Mouse (Mus musculus): Measurements from ENCODE around the gene Pla2g12b. TPM values are rescaled to one million over a fixed set of nuclear protein-coding genes. Genes with fewer than 3 reads are reported as not detected.

Gene Pla2g12b
- polyA plus RNA-seq, 1 experiment from 2014 or later, result 0.19 TPM

- H3K27me3 ChIP-seq (ENCODE audit: control insufficient read depth, insufficient read depth, low read depth, low read length), result no peaks in the 10 kb centered on the region
- no peak overlapping the region for H3K4me2 ChIP-seq (ENCODE audit: low read depth, low read length)
- peaks cover under 1% of the 10 kb centered on the region; the same call in 1 of the 2 replicates for H3K4me1 ChIP-seq (replicated peaks; ENCODE audit: control insufficient read depth, insufficient read depth, low read length)
- no peak for ATAC-seq (ENCODE audit: low read depth)
- 77% methylated on average over 16 of the region's 16 CpGs for WGBS
- H3K9me3 ChIP-seq (ENCODE audit: control insufficient read depth, low read length), result no peaks in the 10 kb centered on the region
- no peak overlapping the region for H3K27ac ChIP-seq (ENCODE audit: low read length)
- no peak overlapping the region for H3K4me3 ChIP-seq (ENCODE audit: low read length)
- H3K36me3 ChIP-seq (ENCODE audit: control insufficient read depth, insufficient read depth, low read length), result no peaks in the 10 kb centered on the region
- no peak overlapping the region for H3K9ac ChIP-seq (ENCODE audit: low read length)
These were observed 26.1 kb downstream of the Pla2g12b start for GRCm38 (mm10) chr10:59429448-59430135.

GRCm38 (mm10) chr10:59430701-59431218 is 27.3 kb downstream of the Pla2g12b start:
- no peaks in the 10 kb centered on the region for H3K4me1 ChIP-seq (replicated peaks; ENCODE audit: control insufficient read depth, insufficient read depth, low read length)
- no peak overlapping the region for H3K4me2 ChIP-seq (ENCODE audit: low read depth, low read length)
- ATAC-seq (ENCODE audit: low read depth), result no peak
- H3K27ac ChIP-seq (ENCODE audit: low read length), result no peak overlapping the region
- H3K4me3 ChIP-seq (ENCODE audit: low read length), result no peak overlapping the region
- no peak overlapping the region for H3K9ac ChIP-seq (ENCODE audit: low read length)
- 24% methylated on average over 6 of the region's 6 CpGs for WGBS
- no peaks in the 10 kb centered on the region for H3K27me3 ChIP-seq (ENCODE audit: control insufficient read depth, insufficient read depth, low read depth, low read length)
- H3K36me3 ChIP-seq (ENCODE audit: control insufficient read depth, insufficient read depth, low read length), result no peaks in the 10 kb centered on the region
- H3K9me3 ChIP-seq (ENCODE audit: control insufficient read depth, low read length), result no peaks in the 10 kb centered on the region

GRCm38 (mm10) chr10:59435746-59436145 is 32.3 kb downstream of the Pla2g12b start:
- 92% methylated on average over 18 of the region's 18 CpGs for WGBS
- Histone ChIP-seq H3K36me3 (ENCODE audit: control insufficient read depth, insufficient read depth, low read length) (no peaks in the 10 kb centered on the region), H3K9me3 (ENCODE audit: control insufficient read depth, low read length) (no peaks in the 10 kb centered on the region), H3K4me3 (ENCODE audit: low read length) (no peak overlapping the region), H3K27ac (ENCODE audit: low read length) (no peak overlapping the region), H3K9ac (ENCODE audit: low read length) (no peak overlapping the region), H3K27me3 (ENCODE audit: control insufficient read depth, insufficient read depth, low read depth, low read length) (no peaks in the 10 kb centered on the region), H3K4me2 (ENCODE audit: low read depth, low read length) (no peak overlapping the region), H3K4me1 (replicated peaks; ENCODE audit: control insufficient read depth, insufficient read depth, low read length) (peaks cover 14% of the 10 kb centered on the region)
- no peak for ATAC-seq (ENCODE audit: low read depth)

GRCm38 (mm10) chr10:59438651-59439050 is 35.2 kb downstream of the Pla2g12b start:
- no peak overlapping the region for H3K27ac ChIP-seq (ENCODE audit: low read length)
- ATAC-seq (ENCODE audit: low read depth), result no peak
- H3K4me3 ChIP-seq (ENCODE audit: low read length), result no peak overlapping the region
- peaks cover 22% of the 10 kb centered on the region for H3K4me1 ChIP-seq (replicated peaks; ENCODE audit: control insufficient read depth, insufficient read depth, low read length)
- no peak overlapping the region for H3K9ac ChIP-seq (ENCODE audit: low read length)
- H3K27me3 ChIP-seq (ENCODE audit: control insufficient read depth, insufficient read depth, low read depth, low read length), result no peaks in the 10 kb centered on the region
- H3K4me2 ChIP-seq (ENCODE audit: low read depth, low read length), result no peak overlapping the region
- no peaks in the 10 kb centered on the region for H3K9me3 ChIP-seq (ENCODE audit: control insufficient read depth, low read length)
- 87% methylated on average over 12 of the region's 12 CpGs for WGBS
- H3K36me3 ChIP-seq (ENCODE audit: control insufficient read depth, insufficient read depth, low read length), result no peaks in the 10 kb centered on the region

GRCm38 (mm10) chr10:59439508-59439931 is 36.1 kb downstream of the Pla2g12b start:
- Histone ChIP-seq H3K9ac (ENCODE audit: low read length) (no peak overlapping the region), H3K9me3 (ENCODE audit: control insufficient read depth, low read length) (no peaks in the 10 kb centered on the region), H3K27me3 (ENCODE audit: control insufficient read depth, insufficient read depth, low read depth, low read length) (no peaks in the 10 kb centered on the region), H3K4me1 (replicated peaks; ENCODE audit: control insufficient read depth, insufficient read depth, low read length) (peaks cover 26% of the 10 kb centered on the region), H3K4me2 (ENCODE audit: low read depth, low read length) (no peak overlapping the region), H3K27ac (ENCODE audit: low read length) (peak overlapping the region; percentile 84), H3K4me3 (ENCODE audit: low read length) (no peak overlapping the region), H3K36me3 (ENCODE audit: control insufficient read depth, insufficient read depth, low read length) (no peaks in the 10 kb centered on the region)
- WGBS, result 26% methylated on average over 5 of the region's 5 CpGs
- ATAC-seq (ENCODE audit: low read depth), result peak; percentile 70

GRCm38 (mm10) chr10:59440177-59440576 is 36.7 kb downstream of the Pla2g12b start:
- H3K27me3 ChIP-seq (ENCODE audit: control insufficient read depth, insufficient read depth, low read depth, low read length), result no peaks in the 10 kb centered on the region
- H3K9me3 ChIP-seq (ENCODE audit: control insufficient read depth, low read length), result no peaks in the 10 kb centered on the region
- no peak overlapping the region for H3K4me3 ChIP-seq (ENCODE audit: low read length)
- 40% methylated on average over 6 of the region's 6 CpGs for WGBS
- peaks cover 28% of the 10 kb centered on the region for H3K4me1 ChIP-seq (replicated peaks; ENCODE audit: control insufficient read depth, insufficient read depth, low read length)
- peak; percentile 62 for ATAC-seq (ENCODE audit: low read depth)
- peak overlapping the region; percentile 84 for H3K27ac ChIP-seq (ENCODE audit: low read length)
- 0 out of 2 replicates have a peak overlapping the region, but pooled peaks have one; percentile 14 for H3K9ac ChIP-seq (ENCODE audit: low read length)
- H3K4me2 ChIP-seq (ENCODE audit: low read depth, low read length), result peak overlapping the region; percentile 9; the same call in 1 of the 2 replicates
- no peaks in the 10 kb centered on the region for H3K36me3 ChIP-seq (ENCODE audit: control insufficient read depth, insufficient read depth, low read length)

- WGBS, result 67% methylated on average over 11 of the region's 11 CpGs
- H3K9ac ChIP-seq (ENCODE audit: low read length), result 0 out of 2 replicates have a peak within 1 kb of the TSS, but pooled peaks have one; percentile 14
- H3K27me3 ChIP-seq (ENCODE audit: control insufficient read depth, insufficient read depth, low read depth, low read length), result no peaks in the 10 kb centered on the region
- peak within 1 kb of the TSS; percentile 8; the same call in 1 of the 2 replicates for H3K27ac ChIP-seq (ENCODE audit: low read length)
- ATAC-seq (ENCODE audit: low read depth), result no peak
- peaks cover 28% of the 10 kb centered on the region for H3K4me1 ChIP-seq (replicated peaks; ENCODE audit: control insufficient read depth, insufficient read depth, low read length)
- H3K9me3 ChIP-seq (ENCODE audit: control insufficient read depth, low read length), result no peaks in the 10 kb centered on the region
- H3K4me3 ChIP-seq (ENCODE audit: low read length), result no peak within 1 kb of the TSS
- H3K36me3 ChIP-seq (ENCODE audit: control insufficient read depth, insufficient read depth, low read length), result no peaks in the 10 kb centered on the region
- H3K4me2 ChIP-seq (ENCODE audit: low read depth, low read length), result no peak within 1 kb of the TSS
These were observed 38.3 kb downstream of the Pla2g12b start, which contains the start of gene Oit3 for GRCm38 (mm10) chr10:59441735-59442134. Gene Oit3, minus strand, starts transcription at chr10:59441778.

- peak; percentile 63 for ATAC-seq (ENCODE audit: low read depth)
- Histone ChIP-seq H3K9me3 (ENCODE audit: control insufficient read depth, low read length) (no peaks in the 10 kb centered on the region), H3K4me1 (replicated peaks; ENCODE audit: control insufficient read depth, insufficient read depth, low read length) (peaks cover 28% of the 10 kb centered on the region), H3K27ac (ENCODE audit: low read length) (peak overlapping the region; percentile 32; the same call in 1 of the 2 replicates), H3K4me3 (ENCODE audit: low read length) (no peak overlapping the region), H3K4me2 (ENCODE audit: low read depth, low read length) (no peak overlapping the region), H3K9ac (ENCODE audit: low read length) (no peak overlapping the region), H3K27me3 (ENCODE audit: control insufficient read depth, insufficient read depth, low read depth, low read length) (no peaks in the 10 kb centered on the region), H3K36me3 (ENCODE audit: control insufficient read depth, insufficient read depth, low read length) (no peaks in the 10 kb centered on the region)
- WGBS, result 6% methylated on average over 7 of the region's 7 CpGs
These were observed 39.8 kb downstream of the Pla2g12b start for GRCm38 (mm10) chr10:59443212-59443611.

- no peak overlapping the region for H3K4me3 ChIP-seq (ENCODE audit: low read length)
- 76% methylated on average over 3 of the region's 3 CpGs for WGBS
- H3K9ac ChIP-seq (ENCODE audit: low read length), result no peak overlapping the region
- H3K36me3 ChIP-seq (ENCODE audit: control insufficient read depth, insufficient read depth, low read length), result no peaks in the 10 kb centered on the region
- no peak overlapping the region for H3K4me2 ChIP-seq (ENCODE audit: low read depth, low read length)
- 0 out of 2 replicates have a peak overlapping the region, but pooled peaks have one; percentile 32 for H3K27ac ChIP-seq (ENCODE audit: low read length)
- no peaks in the 10 kb centered on the region for H3K27me3 ChIP-seq (ENCODE audit: control insufficient read depth, insufficient read depth, low read depth, low read length)
- ATAC-seq (ENCODE audit: low read depth), result no peak
- no peaks in the 10 kb centered on the region for H3K9me3 ChIP-seq (ENCODE audit: control insufficient read depth, low read length)
- H3K4me1 ChIP-seq (replicated peaks; ENCODE audit: control insufficient read depth, insufficient read depth, low read length), result peaks cover 27% of the 10 kb centered on the region
These were observed 40.6 kb downstream of the Pla2g12b start for GRCm38 (mm10) chr10:59444106-59444505.
